Mouse (Mus musculus): ENCODE results near the gene 4930544D05Rik. TPM values are rescaled to one million over a fixed set of nuclear protein-coding genes. Genes with fewer than 3 reads are reported as not detected.
A peak's percentile ranks its signal among the peaks of the same experiment; 100 is the strongest.
"Not testable (repeated sequence)": the region's sequence is repeated elsewhere in the genome, so short reads cannot be mapped to it uniquely, and the experiment has no call there.

The 4930544D05Rik gene
- not detected in 2 replicates for polyA plus RNA-seq (2015; fragmentation: Nextera tagmentation; extraction: Ambion mirVana)

DNA sequence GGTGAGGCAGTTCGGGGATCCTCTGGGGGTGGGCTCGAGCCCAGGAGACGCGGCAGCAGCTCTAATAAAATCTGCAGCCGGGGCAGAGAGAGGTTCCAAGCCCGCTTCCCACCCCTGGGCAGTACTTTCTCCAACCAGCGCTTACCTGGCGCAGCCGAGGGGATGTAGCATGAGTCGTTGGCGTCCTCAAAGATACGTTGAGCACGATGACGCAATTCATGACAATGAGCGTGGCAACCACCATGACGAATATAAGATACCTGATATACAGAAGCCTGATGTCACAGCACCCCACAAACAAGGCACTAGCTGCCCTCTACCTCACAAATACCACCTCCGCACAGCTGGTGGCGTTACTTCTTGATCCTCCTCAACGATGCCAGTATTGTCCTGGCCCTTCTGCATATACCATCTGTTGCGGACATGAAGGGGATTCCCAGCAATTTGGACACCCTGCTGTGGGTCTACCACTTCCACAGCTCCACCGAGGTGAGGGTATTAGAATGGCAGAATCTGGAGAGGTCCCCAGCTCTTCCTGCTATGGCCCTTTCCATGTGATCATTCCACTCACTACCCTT is at the start of gene 4930544D05Rik:
Gene 4930544D05Rik (plus strand): TSS at position 333 of the 578 bp plus-strand sequence.
- 18% methylated on average over 21 of the region's 21 CpGs for WGBS
- no peak within 1 kb of the TSS for H3K27ac ChIP-seq (replicated peaks)
- ATAC-seq (ENCODE audit: low FRiP score, low read depth) = no peak
- H3K9ac ChIP-seq = peak within 1 kb of the TSS; percentile 7; the same call in 1 of the 2 replicates
- no peaks in the 10 kb centered on the region for H3K27me3 ChIP-seq
- peaks cover 11% of the 10 kb centered on the region; the same call in 1 of the 2 replicates for H3K4me1 ChIP-seq (replicated peaks)
- peak within 1 kb of the TSS; percentile 52 for H3K4me2 ChIP-seq
- H3K4me3 ChIP-seq = peak within 1 kb of the TSS; percentile 21
- no peaks in the 10 kb centered on the region for H3K9me3 ChIP-seq
- H3K36me3 ChIP-seq = peaks cover 24% of the 10 kb centered on the region

DNA sequence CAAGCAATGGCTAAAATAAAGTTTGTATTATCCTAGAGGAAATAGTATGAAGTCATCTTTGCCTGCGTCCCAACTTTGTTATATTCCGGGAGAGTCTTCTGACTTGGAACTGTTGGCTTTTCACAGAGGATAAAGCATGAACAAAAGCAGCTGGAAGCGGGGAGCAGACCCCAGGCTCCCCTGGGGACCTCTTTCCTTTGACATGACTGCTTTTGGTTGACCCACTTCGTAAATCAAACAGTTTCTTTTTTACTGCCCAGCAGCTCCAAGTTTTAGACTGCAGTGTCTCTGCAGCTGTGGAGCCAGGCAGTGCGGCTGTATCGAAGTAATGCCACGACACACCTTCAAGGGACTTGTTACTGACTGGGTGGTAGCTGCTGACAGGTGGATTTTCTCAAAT is 49.1 kb upstream of the 4930544D05Rik start:
- H3K36me3 ChIP-seq = no peaks in the 10 kb centered on the region
- peaks cover 41% of the 10 kb centered on the region for H3K4me1 ChIP-seq (replicated peaks)
- no peaks in the 10 kb centered on the region for H3K27me3 ChIP-seq
- 52% methylated on average over 7 of the region's 7 CpGs for WGBS
- no peak overlapping the region for H3K9ac ChIP-seq
- H3K4me2 ChIP-seq = no peak overlapping the region
- no peak overlapping the region for H3K27ac ChIP-seq (replicated peaks)
- H3K9me3 ChIP-seq = no peaks in the 10 kb centered on the region
- no peak for ATAC-seq (ENCODE audit: low FRiP score, low read depth)
- no peak overlapping the region for H3K4me3 ChIP-seq

DNA sequence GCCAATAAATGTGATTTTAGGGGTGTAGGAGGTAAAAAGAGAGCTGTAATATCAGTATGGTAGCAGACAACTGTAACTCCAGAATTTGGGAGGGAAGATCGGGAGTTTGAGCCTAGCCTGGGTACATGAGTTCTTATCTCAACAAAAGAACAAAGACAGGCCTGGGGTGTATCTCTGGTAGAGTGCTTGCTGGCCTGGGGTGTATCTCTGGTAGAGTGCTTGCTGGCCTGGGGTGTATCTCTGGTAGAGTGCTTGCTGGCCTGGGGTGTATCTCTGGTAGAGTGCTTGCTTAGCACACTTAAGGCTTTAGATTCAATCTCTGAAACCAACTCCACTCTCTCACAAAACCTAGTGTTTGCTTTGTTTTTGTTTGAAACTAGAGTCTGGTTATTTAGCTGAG is 45.0 kb upstream of the 4930544D05Rik start:
- H3K9me3 ChIP-seq = not testable (repeated sequence)
- whole genome bisulfite sequencing = 83% methylated on average over 1 of the region's 1 CpGs

DNA sequence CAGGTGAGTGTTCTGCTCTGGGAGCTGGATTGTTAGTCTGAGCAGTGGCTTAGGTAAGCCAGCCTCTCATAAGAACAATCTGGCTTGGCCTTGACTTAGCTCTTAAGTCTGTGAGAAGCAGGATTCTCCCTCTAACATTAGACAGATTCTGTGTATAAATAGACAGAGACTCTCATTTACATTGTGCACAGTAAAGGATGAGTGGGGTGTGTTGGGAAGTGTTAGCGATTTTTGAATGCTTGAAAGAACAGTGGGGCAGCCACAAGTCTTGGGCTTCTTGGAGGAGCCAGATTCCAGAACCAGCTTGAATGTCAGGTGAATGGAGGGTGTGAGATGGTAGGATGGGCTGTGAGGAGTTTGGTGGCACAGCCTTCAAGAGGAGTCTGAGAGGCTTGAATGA is 44.0 kb upstream of the 4930544D05Rik start:
- Histone ChIP-seq H3K9me3 (no peaks in the 10 kb centered on the region), H3K36me3 (no peaks in the 10 kb centered on the region), H3K9ac (no peak overlapping the region), H3K27ac (replicated peaks) (no peak overlapping the region), H3K4me2 (no peak overlapping the region), H3K4me1 (replicated peaks) (peaks cover 9% of the 10 kb centered on the region), H3K4me3 (no peak overlapping the region), H3K27me3 (no peaks in the 10 kb centered on the region)
- 96% methylated on average over 1 of the region's 1 CpGs for WGBS
- no peak for ATAC-seq (ENCODE audit: low FRiP score, low read depth)

More for the DNA sequence above, 45.0 kb upstream of the 4930544D05Rik start:
- not testable (repeated sequence) for H3K4me3 ChIP-seq; H3K27me3 ChIP-seq; H3K9ac ChIP-seq; H3K27ac ChIP-seq (replicated peaks); ATAC-seq (ENCODE audit: low FRiP score, low read depth); H3K4me2 ChIP-seq; H3K36me3 ChIP-seq
- H3K4me1 ChIP-seq (replicated peaks) = peaks cover 17% of the 10 kb centered on the region

DNA sequence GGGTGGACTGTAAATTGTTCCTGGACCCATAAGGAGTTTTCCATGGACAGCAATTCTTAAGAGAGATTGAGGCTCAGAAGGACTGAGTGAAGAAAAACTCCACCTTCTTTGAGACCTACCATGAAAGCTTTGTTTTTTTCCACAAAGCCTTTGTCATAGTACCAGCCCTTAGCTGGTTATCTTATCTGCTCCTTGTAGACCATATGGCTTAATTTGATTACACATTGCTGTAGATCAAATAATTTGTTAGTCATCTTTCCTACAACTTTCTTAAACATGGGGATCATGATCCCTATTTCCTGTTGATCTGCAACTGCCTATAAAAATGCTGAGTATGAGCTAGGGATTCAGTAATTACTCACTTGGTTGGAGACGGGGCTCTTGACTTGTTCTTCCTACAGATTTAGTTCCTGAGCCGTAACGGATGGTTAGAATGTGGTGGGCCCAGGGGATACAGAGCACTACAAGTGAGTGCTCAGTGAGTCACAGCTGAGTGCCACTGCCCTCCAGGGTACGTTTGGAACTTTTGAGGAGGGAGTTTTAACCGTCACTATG is 43.2 kb upstream of the 4930544D05Rik start:
- ATAC-seq (ENCODE audit: low FRiP score, low read depth) = no peak
- H3K4me2 ChIP-seq = no peak overlapping the region
- no peak overlapping the region for H3K4me3 ChIP-seq
- H3K27ac ChIP-seq (replicated peaks) = no peak overlapping the region
- H3K9me3 ChIP-seq = no peaks in the 10 kb centered on the region
- H3K4me1 ChIP-seq (replicated peaks) = peaks cover 10% of the 10 kb centered on the region; the same call in 1 of the 2 replicates
- WGBS = 58% methylated on average over 5 of the region's 5 CpGs
- H3K27me3 ChIP-seq = no peaks in the 10 kb centered on the region
- H3K36me3 ChIP-seq = no peaks in the 10 kb centered on the region
- H3K9ac ChIP-seq = no peak overlapping the region

DNA sequence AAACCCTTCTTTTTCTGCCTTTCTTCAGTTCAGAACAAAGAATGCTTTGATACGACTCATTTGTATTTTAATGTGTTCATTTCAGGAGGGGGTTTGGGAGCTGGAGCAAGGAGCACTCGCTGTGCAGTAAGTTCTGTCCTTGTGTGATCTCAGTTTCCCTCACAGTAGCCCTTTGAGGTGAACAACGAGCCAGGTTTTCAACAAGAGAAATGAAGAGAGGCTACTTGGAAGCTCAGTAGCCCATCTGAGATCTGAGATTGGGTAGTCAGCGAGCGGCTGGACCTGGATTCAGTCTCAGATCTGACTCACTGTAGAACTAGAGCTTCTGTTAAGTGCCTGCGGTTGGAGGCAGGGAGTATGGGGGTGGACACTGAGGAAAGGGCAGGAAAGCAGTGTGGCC is 41.8 kb upstream of the 4930544D05Rik start:
- no peak for ATAC-seq (ENCODE audit: low FRiP score, low read depth)
- WGBS = 52% methylated on average over 6 of the region's 6 CpGs
- Histone ChIP-seq H3K4me1 (replicated peaks) (peaks cover 23% of the 10 kb centered on the region), H3K27me3 (no peaks in the 10 kb centered on the region), H3K27ac (replicated peaks) (no peak overlapping the region; the same call in 1 of the 2 replicates), H3K36me3 (no peaks in the 10 kb centered on the region), H3K9me3 (no peaks in the 10 kb centered on the region), H3K4me2 (no peak overlapping the region; the same call in 1 of the 2 replicates), H3K4me3 (no peak overlapping the region), H3K9ac (no peak overlapping the region)

DNA sequence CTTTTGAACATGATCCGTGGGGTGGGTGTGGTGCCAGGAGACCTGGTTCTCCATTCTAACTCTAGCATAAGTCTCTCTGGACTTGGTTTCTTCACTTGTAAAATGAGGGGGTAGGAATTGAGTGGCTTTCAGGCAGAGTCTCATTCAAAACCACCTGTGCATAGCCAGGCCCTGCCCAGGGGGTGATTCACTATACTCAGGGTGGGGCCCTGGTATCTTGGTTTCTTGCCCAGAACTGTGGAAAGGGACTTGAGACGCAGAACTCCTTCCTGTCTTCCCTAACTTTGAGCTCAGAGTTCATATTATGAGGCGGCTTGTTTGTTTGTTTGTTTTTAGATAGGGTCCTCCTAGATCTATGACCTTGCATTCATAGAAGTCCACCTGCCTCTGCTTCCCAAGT is 38.4 kb upstream of the 4930544D05Rik start:
- Histone ChIP-seq H3K4me1 (replicated peaks) (peaks cover 29% of the 10 kb centered on the region), H3K9ac (no peak overlapping the region), H3K4me3 (no peak overlapping the region), H3K27ac (replicated peaks) (no peak overlapping the region), H3K27me3 (no peaks in the 10 kb centered on the region), H3K36me3 (no peaks in the 10 kb centered on the region), H3K9me3 (no peaks in the 10 kb centered on the region), H3K4me2 (no peak overlapping the region)
- no peak for ATAC-seq (ENCODE audit: low FRiP score, low read depth)
- WGBS = 78% methylated on average over 3 of the region's 3 CpGs

DNA sequence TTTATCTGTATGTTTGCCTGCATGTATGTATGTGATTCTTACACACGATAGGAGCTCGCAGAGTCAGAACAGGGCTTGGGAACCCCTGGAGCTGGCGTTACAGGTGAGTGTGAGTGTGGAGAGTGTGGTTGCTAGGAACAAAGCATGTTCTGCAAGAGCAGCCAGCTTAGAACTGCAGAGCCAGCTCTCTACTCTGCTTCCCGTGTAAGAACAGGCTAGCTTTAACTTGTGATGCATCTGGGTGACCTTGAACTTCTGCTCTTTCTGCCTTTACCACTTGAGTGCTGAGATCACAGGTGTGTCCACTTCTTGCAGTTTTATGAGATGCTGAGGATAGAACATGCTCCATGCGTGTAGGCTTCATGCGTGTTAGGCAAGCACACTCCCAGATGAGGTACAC is 36.7 kb upstream of the 4930544D05Rik start:
- Histone ChIP-seq H3K27me3 (no peaks in the 10 kb centered on the region), H3K4me2 (no peak overlapping the region), H3K9ac (no peak overlapping the region), H3K9me3 (no peaks in the 10 kb centered on the region), H3K4me3 (no peak overlapping the region), H3K36me3 (no peaks in the 10 kb centered on the region), H3K27ac (replicated peaks) (no peak overlapping the region), H3K4me1 (replicated peaks) (peaks cover 43% of the 10 kb centered on the region)
- no peak for ATAC-seq (ENCODE audit: low FRiP score, low read depth)
- 90% methylated on average over 6 of the region's 6 CpGs for WGBS

DNA sequence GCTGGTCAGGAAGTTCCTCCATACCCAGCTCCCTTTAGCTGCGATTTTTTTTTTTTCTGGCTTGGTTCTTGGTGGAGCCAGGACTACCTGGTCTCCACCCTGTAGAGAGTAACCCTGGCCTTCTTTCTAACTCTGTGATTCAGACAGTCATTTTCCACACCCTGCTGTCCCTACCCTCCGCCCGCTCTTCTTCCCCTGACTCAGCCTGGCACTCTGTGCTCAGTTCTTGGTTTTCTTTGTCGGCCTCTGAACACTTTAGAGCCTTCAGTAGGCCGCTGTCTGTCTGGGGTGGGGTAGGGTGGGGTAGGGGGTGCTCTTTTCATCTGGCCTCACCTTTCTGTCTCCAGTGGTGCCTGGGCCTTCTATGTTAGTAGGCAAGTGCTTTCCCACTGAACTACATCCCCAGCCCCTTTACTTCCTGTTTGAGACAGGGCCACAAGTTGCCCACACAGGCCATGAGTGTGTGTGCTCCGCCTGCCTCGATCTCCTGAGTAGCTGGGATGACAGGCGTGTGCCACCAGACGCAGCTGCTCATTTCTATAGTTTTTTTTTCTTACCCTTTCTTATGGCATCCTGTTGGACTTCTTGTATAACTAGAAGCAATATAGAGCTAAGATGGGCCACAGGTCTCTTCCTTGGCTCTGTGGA is 35.8 kb upstream of the 4930544D05Rik start:
- no peak overlapping the region for H3K4me2 ChIP-seq
- no peaks in the 10 kb centered on the region for H3K36me3 ChIP-seq
- ATAC-seq (ENCODE audit: low FRiP score, low read depth) = no peak
- H3K4me1 ChIP-seq (replicated peaks) = peaks cover 50% of the 10 kb centered on the region
- no peak overlapping the region for H3K4me3 ChIP-seq
- H3K9me3 ChIP-seq = no peaks in the 10 kb centered on the region
- H3K27me3 ChIP-seq = no peaks in the 10 kb centered on the region
- no peak overlapping the region for H3K27ac ChIP-seq (replicated peaks)
- no peak overlapping the region for H3K9ac ChIP-seq
- WGBS = 85% methylated on average over 9 of the region's 9 CpGs

DNA sequence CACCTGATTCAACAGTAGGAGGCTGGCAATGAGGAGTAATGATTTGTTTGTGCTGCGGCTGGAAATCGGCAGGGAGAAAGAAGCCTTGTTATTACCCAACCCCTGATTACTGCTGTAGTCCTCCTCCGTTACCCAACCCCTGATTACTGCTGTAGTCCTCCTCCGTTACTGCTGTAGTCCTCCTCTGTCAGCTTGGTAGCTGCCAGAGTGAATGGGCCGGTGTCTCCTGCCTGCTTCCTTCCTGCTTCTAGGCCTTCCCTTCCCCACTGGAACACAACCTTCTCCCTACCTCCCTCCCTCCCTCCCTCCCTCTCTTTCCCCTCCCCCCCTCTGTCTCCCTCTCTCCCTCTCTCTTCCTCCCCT is 35.3 kb upstream of the 4930544D05Rik start:
- Histone ChIP-seq H3K27me3 (no peaks in the 10 kb centered on the region), H3K27ac (replicated peaks) (no peak overlapping the region), H3K4me3 (no peak overlapping the region), H3K9ac (no peak overlapping the region), H3K36me3 (no peaks in the 10 kb centered on the region), H3K9me3 (no peaks in the 10 kb centered on the region), H3K4me1 (replicated peaks) (peaks cover 55% of the 10 kb centered on the region), H3K4me2 (no peak overlapping the region)
- no peak for ATAC-seq (ENCODE audit: low FRiP score, low read depth)
- WGBS = 69% methylated on average over 5 of the region's 5 CpGs

DNA sequence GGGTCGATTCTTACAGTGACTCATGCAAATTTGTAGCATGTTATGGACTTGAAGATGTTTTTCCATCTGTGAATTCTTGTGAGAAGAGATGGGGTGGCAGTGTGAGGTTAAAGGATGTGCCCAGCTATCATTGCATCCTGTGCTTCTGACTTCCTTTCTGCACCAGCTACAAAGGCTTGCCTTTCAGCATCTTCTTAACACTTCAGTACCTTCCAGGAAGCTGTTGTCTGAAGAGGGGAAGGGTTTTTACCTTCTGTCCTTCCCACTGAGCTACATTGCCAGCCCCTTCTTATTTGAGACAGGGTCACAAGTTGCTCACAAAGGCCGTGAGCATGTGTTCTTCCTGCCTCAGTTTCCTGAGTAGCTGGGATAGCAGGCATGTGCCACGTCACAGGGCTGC is 34.7 kb upstream of the 4930544D05Rik start:
- WGBS = 84% methylated on average over 3 of the region's 3 CpGs
- ATAC-seq (ENCODE audit: low FRiP score, low read depth) = no peak
- no peaks in the 10 kb centered on the region for H3K27me3 ChIP-seq
- H3K36me3 ChIP-seq = no peaks in the 10 kb centered on the region
- H3K9ac ChIP-seq = no peak overlapping the region
- no peak overlapping the region for H3K4me2 ChIP-seq
- H3K4me3 ChIP-seq = no peak overlapping the region
- H3K4me1 ChIP-seq (replicated peaks) = peaks cover 59% of the 10 kb centered on the region
- H3K27ac ChIP-seq (replicated peaks) = no peak overlapping the region
- H3K9me3 ChIP-seq = no peaks in the 10 kb centered on the region

DNA sequence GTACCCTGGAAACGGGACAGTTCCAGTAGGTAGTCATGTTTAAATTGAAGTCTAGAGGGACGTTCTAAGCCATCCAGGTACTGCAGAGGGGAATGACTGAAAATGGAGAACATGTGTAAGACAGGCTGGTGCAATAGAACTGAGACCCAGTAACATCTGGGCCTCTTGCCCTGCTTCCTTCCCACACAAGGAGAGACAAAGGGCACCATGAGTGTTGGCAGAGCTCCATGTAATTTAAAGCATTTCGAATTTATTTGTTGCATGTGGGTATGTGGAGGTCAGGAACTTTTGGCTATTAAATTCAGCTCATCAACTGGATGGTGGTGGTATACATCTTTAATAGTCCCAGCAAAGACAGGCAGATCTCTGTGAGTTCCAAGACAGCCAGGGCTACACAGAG is 33.5 kb upstream of the 4930544D05Rik start:
- no peak overlapping the region for H3K4me2 ChIP-seq
- no peak for ATAC-seq (ENCODE audit: low FRiP score, low read depth)
- peaks cover 56% of the 10 kb centered on the region for H3K4me1 ChIP-seq (replicated peaks)
- H3K4me3 ChIP-seq = no peak overlapping the region
- no peak overlapping the region for H3K9ac ChIP-seq
- WGBS = 76% methylated on average over 3 of the region's 3 CpGs
- no peak overlapping the region for H3K27ac ChIP-seq (replicated peaks)
- H3K36me3 ChIP-seq = no peaks in the 10 kb centered on the region
- no peaks in the 10 kb centered on the region for H3K9me3 ChIP-seq
- H3K27me3 ChIP-seq = no peaks in the 10 kb centered on the region
